Mouse (Mus musculus) MEL (cell line): Measurements from ENCODE around the gene Sc5d. TPM values are rescaled to one million over a fixed set of nuclear protein-coding genes. Genes with fewer than 3 reads are reported as not detected.

Source experiments
- DNase-seq: peaks from one replicate; pipeline ENCODE4 v3.0.0; 2011; ENCODE audit warnings: low read depth, low spot score
- H3K27ac ChIP-seq: 2 replicates; pipeline ENCODE4 v1.5.1; 2012; ENCODE audit warnings: low read depth, mild to moderate bottlenecking, control low read depth, low read length, moderate library complexity; ENCODE audit not compliant: control insufficient read depth
- H3K27me3 ChIP-seq, 2 experiments: fragments of 150-350 bp in 1 of 2; sonication (generic) in 1 of 2; 2 replicates each; pipeline ENCODE4 v1.6.1; 2012; ENCODE audit warnings: low read length in 2 of 2, mild to moderate bottlenecking in 2 of 2, improper control_type of control experiment in 1 of 2, moderate library complexity in 1 of 2; ENCODE audit not compliant: insufficient read depth in 2 of 2, control insufficient read depth in 1 of 2
- H3K36me3 ChIP-seq, 2 experiments: 2 replicates each; pipeline ENCODE4 v1.6.1; 2012 to 2014; ENCODE audit warnings: low read length in 2 of 2, improper control_type of control experiment in 1 of 2, inconsistent platforms in 1 of 2, mild to moderate bottlenecking in 1 of 2; ENCODE audit not compliant: insufficient read depth in 2 of 2, control insufficient read depth in 1 of 2
- H3K4me1 ChIP-seq, 2 experiments: fragments of 150-350 bp in 1 of 2; sonication (generic) in 1 of 2; 2 replicates each; pipeline ENCODE4 v1.6.1; 2012; ENCODE audit warnings: low read length in 2 of 2, improper control_type of control experiment in 1 of 2, mild to moderate bottlenecking in 1 of 2; ENCODE audit not compliant: insufficient read depth in 2 of 2, control insufficient read depth in 1 of 2
- H3K4me3 ChIP-seq, 2 experiments: fragments of 150-350 bp in 1 of 2; sonication (generic) in 1 of 2; 2 replicates each; pipeline ENCODE4 v1.5.1; 2012; ENCODE audit warnings: low read depth in 2 of 2, low read length in 2 of 2, mild to moderate bottlenecking in 2 of 2, moderate library complexity in 2 of 2, control low read depth in 1 of 2, improper control_type of control experiment in 1 of 2; ENCODE audit not compliant: control insufficient read depth in 1 of 2, insufficient read depth in 1 of 2
- H3K79me2 ChIP-seq: 2 replicates; pipeline ENCODE4 v1.6.1; 2012; ENCODE audit warnings: mild to moderate bottlenecking, low read length, moderate library complexity; ENCODE audit not compliant: control insufficient read depth, poor library complexity, insufficient read depth
- H3K9ac ChIP-seq: 2 replicates; pipeline ENCODE4 v1.6.1; 2012; ENCODE audit warnings: low read depth, mild to moderate bottlenecking, control low read depth, low read length, moderate library complexity; ENCODE audit not compliant: control insufficient read depth, poor library complexity, severe bottlenecking
- H3K9me3 ChIP-seq: fragments of 150-350 bp; sonication (generic); replicated peaks from 2 replicates; pipeline ENCODE4 v1.6.1; 2012; ENCODE audit warnings: mild to moderate bottlenecking, low read length, improper control_type of control experiment, moderate library complexity; ENCODE audit not compliant: insufficient read depth
- CHD1 ChIP-seq: IDR thresholded peaks from 2 replicates; pipeline ENCODE4 v1.6.1; 2012; ENCODE audit warnings: low read depth, mild to moderate bottlenecking, inconsistent platforms, low read length, improper control_type of control experiment
- CHD2 ChIP-seq: IDR thresholded peaks from 2 replicates; pipeline ENCODE4 v1.6.1; 2011; ENCODE audit warnings: low read length, improper control_type of control experiment
- ELF1 ChIP-seq: IDR thresholded peaks from 2 replicates; pipeline ENCODE4 v1.6.1; 2014; ENCODE audit warnings: low read depth, mild to moderate bottlenecking, inconsistent platforms, low read length, improper control_type of control experiment, moderate library complexity
- GATA1 ChIP-seq: IDR thresholded peaks from 2 replicates; pipeline ENCODE4 v1.6.1; 2011; ENCODE audit warnings: low read depth, low read length, improper control_type of control experiment
- JUND ChIP-seq: IDR thresholded peaks from 2 replicates; pipeline ENCODE4 v1.6.1; 2011; ENCODE audit warnings: low read depth, mild to moderate bottlenecking, improper control_type of control experiment, low read length
- MAFK ChIP-seq: IDR thresholded peaks from 2 replicates; pipeline ENCODE4 v1.6.1; 2011; ENCODE audit warnings: low read depth, mild to moderate bottlenecking, low read length, improper control_type of control experiment, borderline replicate concordance
- MAX ChIP-seq: IDR thresholded peaks from 2 replicates; pipeline ENCODE4 v1.6.1; 2011; ENCODE audit warnings: low read length, improper control_type of control experiment
- MAZ ChIP-seq: IDR thresholded peaks from 2 replicates; pipeline ENCODE4 v1.6.1; 2012; ENCODE audit warnings: low read depth, mild to moderate bottlenecking, inconsistent platforms, low read length, improper control_type of control experiment
- MXI1 ChIP-seq: IDR thresholded peaks from 2 replicates; pipeline ENCODE4 v1.6.1; 2011; ENCODE audit warnings: mild to moderate bottlenecking, low read depth, low read length, improper control_type of control experiment
- NELFE ChIP-seq: IDR thresholded peaks from 2 replicates; pipeline ENCODE4 v1.6.1; 2011; ENCODE audit warnings: low read depth, low read length, improper control_type of control experiment
- POLR2AphosphoS5 ChIP-seq: IDR thresholded peaks from 2 replicates; pipeline ENCODE4 v1.6.1; 2012; ENCODE audit warnings: low read depth, borderline replicate concordance, mild to moderate bottlenecking, inconsistent platforms, low read length, moderate library complexity, mixed read lengths
- RAD21 ChIP-seq: IDR thresholded peaks from 2 replicates; pipeline ENCODE4 v1.6.1; 2011; ENCODE audit warnings: mild to moderate bottlenecking, low read depth, low read length, improper control_type of control experiment
- RCOR1 ChIP-seq: IDR thresholded peaks from 2 replicates; pipeline ENCODE4 v1.6.1; 2012; ENCODE audit warnings: low read depth, mild to moderate bottlenecking, inconsistent platforms, low read length, improper control_type of control experiment
- SIN3A ChIP-seq: IDR thresholded peaks from 2 replicates; pipeline ENCODE4 v1.6.1; 2012; ENCODE audit warnings: low read length, improper control_type of control experiment, inconsistent platforms
- SMC3 ChIP-seq: IDR thresholded peaks from 2 replicates; pipeline ENCODE4 v1.6.1; 2011; ENCODE audit warnings: low read depth, low read length, improper control_type of control experiment
- TAL1 ChIP-seq: IDR thresholded peaks from 2 replicates; pipeline ENCODE4 v1.6.1; 2012; ENCODE audit warnings: mild to moderate bottlenecking, inconsistent platforms, low read length, moderate library complexity, mixed read lengths
- TBP ChIP-seq: IDR thresholded peaks from 2 replicates; pipeline ENCODE4 v1.8.0; 2011; ENCODE audit warnings: low read depth, low read length, improper control_type of control experiment
- TCF12 ChIP-seq: IDR thresholded peaks from 2 replicates; pipeline ENCODE4 v1.6.1; 2014; ENCODE audit warnings: low read depth, mild to moderate bottlenecking, inconsistent platforms, low read length, improper control_type of control experiment, moderate library complexity
- UBTF ChIP-seq: IDR thresholded peaks from 2 replicates; pipeline ENCODE4 v1.6.1; 2012; ENCODE audit warnings: low read depth, mild to moderate bottlenecking, inconsistent platforms, low read length, improper control_type of control experiment, moderate library complexity, borderline replicate concordance; ENCODE audit not compliant: insufficient read depth
- ZKSCAN1 ChIP-seq: IDR thresholded peaks from 2 replicates; pipeline ENCODE4 v1.6.1; 2012; ENCODE audit warnings: low read depth, mild to moderate bottlenecking, inconsistent platforms, low read length, improper control_type of control experiment, moderate library complexity
- ZMIZ1 ChIP-seq: IDR thresholded peaks from 2 replicates; pipeline ENCODE4 v1.6.1; 2012; ENCODE audit warnings: low read depth, mild to moderate bottlenecking, inconsistent platforms, low read length, improper control_type of control experiment, moderate library complexity
- ZNF384 ChIP-seq: IDR thresholded peaks from 2 replicates; pipeline ENCODE4 v1.6.1; 2012; ENCODE audit warnings: low read depth, mild to moderate bottlenecking, inconsistent platforms, low read length, improper control_type of control experiment
- polyA plus RNA-seq, 2 experiments: library from polyadenylated mRNA; stranded (reverse) in 1 of 2; unstranded in 1 of 2; fragments of >175 nt in 1 of 2; fragments of >200 nt in 1 of 2; gene quantifications; 2 replicates each; pipeline versions ENCODE4 v1.2.1 to v1.2.4; 2012; ENCODE audit warnings: low replicate concordance in 2 of 2, low read depth in 1 of 2; ENCODE audit not compliant: insufficient read length in 2 of 2, insufficient read depth in 1 of 2, missing spikeins in 1 of 2
- total RNA-seq: library from RNA; depleted of rRNA; stranded (reverse); fragments of 300-350 nt; gene quantifications from 2 replicates; pipeline ENCODE4 v1.2.3, GENCODE M21; 2012

Gene Sc5d
- total and polyA plus RNA-seq, 3 experiments: 17.9 to 24.2 TPM; not detected in 1

DNA sequence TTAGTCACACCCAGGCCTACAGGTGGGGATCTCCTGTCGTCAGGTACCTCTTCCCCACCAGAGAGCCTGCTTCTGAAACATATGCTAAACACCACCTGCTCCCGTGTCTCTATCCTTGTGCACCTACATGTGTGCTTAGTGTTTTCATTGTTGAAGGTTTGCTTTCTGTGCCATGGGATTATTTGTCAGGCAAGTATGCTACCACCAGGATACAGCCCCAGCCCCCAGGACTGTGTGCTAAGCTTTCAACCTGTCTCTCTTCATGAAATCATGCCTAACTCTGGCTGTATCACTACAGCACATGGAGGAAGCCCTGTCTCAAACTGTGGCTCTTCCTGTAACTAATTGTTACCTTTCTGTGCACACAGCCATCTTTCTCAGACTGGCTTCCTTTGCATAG, 30.1 kb upstream of the Sc5d start:
- Histone ChIP-seq H3K79me2 (no peaks in the 10 kb centered on the region), H3K9me3 (no peaks in the 10 kb centered on the region)
- TF ChIP-seq ELF1: no peak
- no peak for TF ChIP-seq MXI1
- no peak for TF ChIP-seq RCOR1
- TF ChIP-seq UBTF: no peak
- no peak for TF ChIP-seq GATA1
- TF ChIP-seq TCF12: no peak
- TF ChIP-seq MAZ: no peak
- TF ChIP-seq CHD1: no peak
- no peak for TF ChIP-seq TAL1
- no peak for TF ChIP-seq MAFK
- no peak for TF ChIP-seq JUND
- TF ChIP-seq ZMIZ1: no peak
- no peak for TF ChIP-seq ZNF384
- no peak for TF ChIP-seq RAD21
- TF ChIP-seq, all 39 proteins: peak for 0
- Histone ChIP-seq H3K4me3 (no peak overlapping the region), H3K36me3 (no peaks in the 10 kb centered on the region), H3K4me1 (no peaks in the 10 kb centered on the region), H3K27ac (no peak overlapping the region), H3K27me3 (no peaks in the 10 kb centered on the region), H3K9ac (no peak overlapping the region)
- DNase-seq: no peak

DNA sequence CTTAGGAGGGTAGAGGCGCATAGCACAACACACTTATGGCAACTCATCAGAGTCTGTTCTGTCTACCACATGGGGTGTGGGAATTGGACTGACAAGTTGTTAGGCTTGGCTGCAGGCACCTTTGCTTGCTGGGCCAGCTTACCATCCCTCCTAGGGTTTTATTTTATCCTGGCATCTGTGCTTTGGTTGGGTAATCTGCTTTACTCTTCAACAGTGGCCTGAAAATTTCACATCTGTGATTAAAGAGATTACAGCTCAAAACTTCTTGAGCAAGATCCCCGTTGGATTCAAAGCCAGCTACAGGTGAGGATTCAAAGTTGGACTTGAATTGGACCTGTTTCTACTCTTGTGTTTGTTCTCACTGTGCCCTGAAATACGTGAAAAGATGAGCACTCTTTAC, 29.5 kb upstream of the Sc5d start:
- Histone ChIP-seq H3K4me1 (no peaks in the 10 kb centered on the region), H3K9ac (no peak overlapping the region), H3K27me3 (no peaks in the 10 kb centered on the region), H3K4me3 (no peak overlapping the region), H3K79me2 (no peaks in the 10 kb centered on the region), H3K36me3 (no peaks in the 10 kb centered on the region)
- no peak for TF ChIP-seq JUND
- no peak for TF ChIP-seq POLR2AphosphoS5
- TF ChIP-seq NELFE: no peak
- TF ChIP-seq TBP: no peak
- no peak for TF ChIP-seq ZMIZ1
- TF ChIP-seq CHD2: no peak
- no peak for TF ChIP-seq CHD1
- no peak for TF ChIP-seq TAL1
- no peak for TF ChIP-seq ZKSCAN1
- TF ChIP-seq SIN3A: no peak
- TF ChIP-seq RCOR1: no peak
- no peak for TF ChIP-seq SMC3
- no peak for TF ChIP-seq MAX
- TF ChIP-seq, all 39 proteins: peak for 0
- H3K9me3 ChIP-seq: no peaks in the 10 kb centered on the region
- H3K27ac ChIP-seq: no peak overlapping the region
- no peak for DNase-seq
